Mouse (Mus musculus): ENCODE data around the gene Arhgef3. TPM values are rescaled to one million over a fixed set of nuclear protein-coding genes. Genes with fewer than 3 reads are reported as not detected.

Arhgef3 gene
- total and polyA plus RNA-seq, 2 experiments from 2014 or later: 17.9 to 21.4 TPM

DNA sequence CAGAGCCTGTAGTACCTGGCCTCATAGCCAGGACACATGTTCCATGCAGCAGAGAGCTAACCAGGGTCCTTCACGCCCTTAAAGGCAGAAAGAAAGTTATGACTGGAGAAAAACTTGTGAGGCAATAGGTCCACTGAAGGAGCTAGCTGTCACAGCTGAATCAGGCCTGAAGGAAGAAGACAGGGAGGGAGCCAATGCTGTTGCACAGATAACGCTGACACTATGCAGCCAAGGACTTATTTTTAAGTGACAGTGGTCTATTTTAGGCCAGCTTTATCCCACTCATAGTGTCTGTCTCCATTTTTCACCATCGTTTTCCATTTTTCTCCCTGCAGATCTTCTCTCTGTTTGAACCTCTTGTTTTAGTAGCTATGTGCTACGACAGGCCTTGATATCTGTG lies 207.3 kb downstream of the Arhgef3 start:
- H3K27ac ChIP-seq (ENCODE audit: low read depth): no peak overlapping the region
- TF ChIP-seq CTCF (IDR thresholded peaks at IDR 0.05; ENCODE audit: low read depth): no peak
- no peak for TF ChIP-seq EP300 (IDR thresholded peaks at IDR 0.05; ENCODE audit: low read depth)
- no peaks in the 10 kb centered on the region for H3K9me3 ChIP-seq (replicated peaks; ENCODE audit: control insufficient read depth, low read length)
- no peak overlapping the region for H3K4me2 ChIP-seq (ENCODE audit: low read depth, low read length)
- peaks cover 24% of the 10 kb centered on the region for H3K4me1 ChIP-seq (ENCODE audit: control insufficient read depth, insufficient read depth)
- 52% methylated on average over 4 of the region's 4 CpGs for WGBS
- H3K4me3 ChIP-seq (ENCODE audit: low read depth, low read length): no peak overlapping the region
- ATAC-seq (ENCODE audit: insufficient read depth, low read depth) (no peak), DNase-seq (ENCODE audit: low spot score) (no peak)
- H3K27me3 ChIP-seq (ENCODE audit: control insufficient read depth, insufficient read depth, low read length): no peaks in the 10 kb centered on the region
- H3K9ac ChIP-seq (replicated peaks; ENCODE audit: low read depth, low read length): no peak overlapping the region
- H3K36me3 ChIP-seq (replicated peaks; ENCODE audit: control insufficient read depth, insufficient read depth, low read length): no peaks in the 10 kb centered on the region

DNA sequence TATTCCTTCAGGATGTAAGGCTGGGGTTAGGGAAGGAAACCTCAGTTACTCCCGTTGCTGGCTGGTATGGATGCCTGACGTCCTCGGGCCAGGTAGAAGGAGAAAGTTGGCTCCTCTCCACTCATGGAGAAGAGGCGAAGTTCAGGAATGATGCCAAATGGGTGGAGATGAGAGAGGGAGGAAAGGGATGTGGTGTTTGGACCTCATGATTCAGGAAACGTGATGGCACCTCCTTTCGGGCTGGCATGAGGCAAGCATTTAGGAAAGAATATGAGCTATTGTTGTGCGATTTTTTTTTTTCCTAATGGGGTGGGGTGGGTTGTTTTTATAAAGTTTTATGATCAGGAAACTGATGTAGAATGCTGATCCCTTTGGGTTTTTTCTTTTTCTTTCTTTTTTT lies 210.0 kb downstream of the Arhgef3 start:
- ATAC-seq (ENCODE audit: insufficient read depth, low read depth) (no peak), DNase-seq (ENCODE audit: low spot score) (no peak)
- Histone ChIP-seq H3K27ac (ENCODE audit: low read depth) (no peak overlapping the region), H3K9me3 (replicated peaks; ENCODE audit: control insufficient read depth, low read length) (no peaks in the 10 kb centered on the region), H3K9ac (replicated peaks; ENCODE audit: low read depth, low read length) (no peak overlapping the region), H3K4me1 (ENCODE audit: control insufficient read depth, insufficient read depth) (peaks cover 13% of the 10 kb centered on the region), H3K27me3 (ENCODE audit: control insufficient read depth, insufficient read depth, low read length) (no peaks in the 10 kb centered on the region), H3K4me3 (ENCODE audit: low read depth, low read length) (no peak overlapping the region), H3K4me2 (ENCODE audit: low read depth, low read length) (no peak overlapping the region), H3K36me3 (replicated peaks; ENCODE audit: control insufficient read depth, insufficient read depth, low read length) (no peaks in the 10 kb centered on the region)
- WGBS: 53% methylated on average over 7 of the region's 7 CpGs
- no peak for TF ChIP-seq CTCF (IDR thresholded peaks at IDR 0.05; ENCODE audit: low read depth)
- no peak for TF ChIP-seq EP300 (IDR thresholded peaks at IDR 0.05; ENCODE audit: low read depth)

DNA sequence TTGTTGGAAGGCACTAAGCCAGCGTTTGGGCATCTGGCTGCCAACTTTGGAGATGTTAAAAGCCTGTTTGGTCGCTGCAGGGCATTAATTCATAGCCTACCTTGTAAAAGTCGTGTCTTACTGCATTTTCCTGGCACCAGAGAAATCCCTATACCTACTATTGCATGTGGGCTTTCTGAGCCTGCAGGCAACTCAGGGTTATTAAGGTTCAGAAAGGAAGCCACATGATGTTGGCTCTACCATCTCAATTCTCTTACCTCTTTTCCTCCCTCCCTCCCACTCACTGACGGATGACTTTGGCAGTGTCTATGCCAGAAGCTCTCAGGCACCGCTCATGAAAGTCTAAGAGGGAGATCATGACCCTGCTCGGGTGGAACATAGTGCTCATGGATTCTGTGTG lies 210.8 kb downstream of the Arhgef3 start:
- TF ChIP-seq EP300 (IDR thresholded peaks at IDR 0.05; ENCODE audit: low read depth) (no peak), CTCF (IDR thresholded peaks at IDR 0.05; ENCODE audit: low read depth) (no peak)
- Histone ChIP-seq H3K36me3 (replicated peaks; ENCODE audit: control insufficient read depth, insufficient read depth, low read length) (no peaks in the 10 kb centered on the region), H3K4me3 (ENCODE audit: low read depth, low read length) (no peak overlapping the region), H3K27me3 (ENCODE audit: control insufficient read depth, insufficient read depth, low read length) (no peaks in the 10 kb centered on the region), H3K4me1 (ENCODE audit: control insufficient read depth, insufficient read depth) (peaks cover 13% of the 10 kb centered on the region), H3K27ac (ENCODE audit: low read depth) (no peak overlapping the region), H3K4me2 (ENCODE audit: low read depth, low read length) (no peak overlapping the region), H3K9ac (replicated peaks; ENCODE audit: low read depth, low read length) (no peak overlapping the region), H3K9me3 (replicated peaks; ENCODE audit: control insufficient read depth, low read length) (no peaks in the 10 kb centered on the region)
- no peak for DNase-seq (ENCODE audit: low spot score)
- ATAC-seq (ENCODE audit: insufficient read depth, low read depth): no peak
- 60% methylated on average over 6 of the region's 6 CpGs for WGBS

DNA sequence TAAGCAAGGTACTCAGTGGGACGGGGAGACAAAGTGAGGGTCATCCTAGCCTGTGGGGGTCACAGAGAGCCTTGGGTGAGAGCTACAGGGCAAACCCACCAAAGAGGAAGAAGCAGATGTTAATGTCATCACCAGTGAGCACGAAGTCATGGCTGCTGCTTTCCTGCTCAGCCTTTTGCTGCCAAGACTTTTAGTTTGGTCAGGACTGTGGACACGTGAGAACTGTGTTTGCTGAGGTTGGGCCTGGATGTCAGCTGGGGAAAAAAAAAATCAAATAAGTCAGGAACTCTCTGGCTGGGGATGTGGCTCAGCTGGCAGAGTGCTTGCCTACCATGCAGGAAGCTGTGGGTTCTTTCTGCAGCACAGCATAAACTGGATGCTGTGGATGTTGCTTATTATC lies 213.2 kb downstream of the Arhgef3 start:
- no peaks in the 10 kb centered on the region for H3K36me3 ChIP-seq (replicated peaks; ENCODE audit: control insufficient read depth, insufficient read depth, low read length)
- peaks cover 8% of the 10 kb centered on the region for H3K4me1 ChIP-seq (ENCODE audit: control insufficient read depth, insufficient read depth)
- no peak overlapping the region for H3K4me2 ChIP-seq (ENCODE audit: low read depth, low read length)
- WGBS: 59% methylated on average over 3 of the region's 3 CpGs
- H3K9me3 ChIP-seq (replicated peaks; ENCODE audit: control insufficient read depth, low read length): no peaks in the 10 kb centered on the region
- H3K9ac ChIP-seq (replicated peaks; ENCODE audit: low read depth, low read length): no peak overlapping the region
- ATAC-seq (ENCODE audit: insufficient read depth, low read depth) (no peak), DNase-seq (ENCODE audit: low spot score) (no peak)
- no peak for TF ChIP-seq EP300 (IDR thresholded peaks at IDR 0.05; ENCODE audit: low read depth)
- no peak for TF ChIP-seq CTCF (IDR thresholded peaks at IDR 0.05; ENCODE audit: low read depth)
- H3K27ac ChIP-seq (ENCODE audit: low read depth): no peak overlapping the region
- no peaks in the 10 kb centered on the region for H3K27me3 ChIP-seq (ENCODE audit: control insufficient read depth, insufficient read depth, low read length)
- H3K4me3 ChIP-seq (ENCODE audit: low read depth, low read length): no peak overlapping the region

DNA sequence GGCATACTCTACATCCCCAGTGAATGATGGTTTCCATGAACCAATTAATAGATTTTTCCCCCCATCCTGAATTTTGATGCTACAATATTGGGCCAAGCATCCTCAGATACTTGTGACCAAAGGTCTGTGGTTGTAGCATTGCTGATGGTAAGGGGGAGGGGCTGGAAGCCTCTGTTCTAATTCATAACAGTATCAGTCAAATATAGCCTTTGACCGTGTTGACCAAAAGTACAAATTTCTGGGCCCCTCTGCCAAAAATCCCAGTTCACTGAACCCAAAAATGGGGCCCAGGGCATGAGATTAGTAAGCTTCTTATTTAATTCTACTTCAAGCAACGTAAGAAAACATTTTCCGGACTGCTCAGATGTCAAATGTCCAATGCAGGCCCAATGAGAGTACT lies 214.3 kb downstream of the Arhgef3 start:
- peaks cover 8% of the 10 kb centered on the region for H3K4me1 ChIP-seq (ENCODE audit: control insufficient read depth, insufficient read depth)
- no peaks in the 10 kb centered on the region for H3K27me3 ChIP-seq (ENCODE audit: control insufficient read depth, insufficient read depth, low read length)
- no peak for DNase-seq (ENCODE audit: low spot score)
- no peak for ATAC-seq (ENCODE audit: insufficient read depth, low read depth)
- H3K9me3 ChIP-seq (replicated peaks; ENCODE audit: control insufficient read depth, low read length): no peaks in the 10 kb centered on the region
- no peaks in the 10 kb centered on the region for H3K36me3 ChIP-seq (replicated peaks; ENCODE audit: control insufficient read depth, insufficient read depth, low read length)
- no peak overlapping the region for H3K4me3 ChIP-seq (ENCODE audit: low read depth, low read length)
- WGBS: 89% methylated on average over 3 of the region's 3 CpGs
- no peak overlapping the region for H3K27ac ChIP-seq (ENCODE audit: low read depth)
- no peak overlapping the region for H3K4me2 ChIP-seq (ENCODE audit: low read depth, low read length)
- TF ChIP-seq EP300 (IDR thresholded peaks at IDR 0.05; ENCODE audit: low read depth) (no peak), CTCF (IDR thresholded peaks at IDR 0.05; ENCODE audit: low read depth) (no peak)
- H3K9ac ChIP-seq (replicated peaks; ENCODE audit: low read depth, low read length): no peak overlapping the region

DNA sequence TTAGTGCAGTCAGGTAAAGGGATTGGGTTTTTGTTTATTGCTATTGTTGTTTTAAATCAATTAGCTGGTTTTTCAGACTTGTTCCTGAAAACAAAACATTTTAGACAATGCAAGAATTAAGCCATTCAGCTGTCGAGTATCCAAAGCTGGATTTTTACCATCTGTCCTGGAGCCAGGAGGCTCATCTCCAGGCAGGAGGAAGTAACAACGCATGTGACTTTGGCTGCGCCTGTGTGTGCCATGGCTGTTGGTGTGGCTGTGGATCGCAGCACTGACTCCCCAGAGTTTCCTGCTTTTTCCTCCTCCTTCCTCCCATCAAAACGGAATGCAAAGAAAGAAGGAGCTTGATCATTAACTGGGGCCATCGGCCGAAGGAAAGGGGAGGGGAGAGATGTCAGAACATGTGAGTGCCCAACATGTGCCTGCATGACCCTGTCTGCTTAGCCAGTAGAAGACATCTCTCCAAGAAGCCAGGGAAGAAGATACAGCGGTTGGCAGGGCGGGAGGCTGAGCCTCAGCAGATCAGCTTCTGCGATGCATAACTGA lies 216.9 kb downstream of the Arhgef3 start:
- no peak overlapping the region for H3K4me2 ChIP-seq (ENCODE audit: low read depth, low read length)
- ATAC-seq (ENCODE audit: insufficient read depth, low read depth): no peak
- no peaks in the 10 kb centered on the region for H3K27me3 ChIP-seq (ENCODE audit: control insufficient read depth, insufficient read depth, low read length)
- no peak for TF ChIP-seq EP300 (IDR thresholded peaks at IDR 0.05; ENCODE audit: low read depth)
- TF ChIP-seq CTCF (IDR thresholded peaks at IDR 0.05; ENCODE audit: low read depth): no peak
- peaks cover 13% of the 10 kb centered on the region for H3K4me1 ChIP-seq (ENCODE audit: control insufficient read depth, insufficient read depth)
- WGBS: 73% methylated on average over 10 of the region's 10 CpGs
- no peak overlapping the region for H3K4me3 ChIP-seq (ENCODE audit: low read depth, low read length)
- DNase-seq (ENCODE audit: low spot score): no peak
- H3K27ac ChIP-seq (ENCODE audit: low read depth): no peak overlapping the region
- H3K36me3 ChIP-seq (replicated peaks; ENCODE audit: control insufficient read depth, insufficient read depth, low read length): no peaks in the 10 kb centered on the region
- no peaks in the 10 kb centered on the region for H3K9me3 ChIP-seq (replicated peaks; ENCODE audit: control insufficient read depth, low read length)
- no peak overlapping the region for H3K9ac ChIP-seq (replicated peaks; ENCODE audit: low read depth, low read length)
